Mouse (Mus musculus) bone marrow macrophage, adult 2 months (primary cell): Measurements from ENCODE around the gene Ezh1. TPM values are rescaled to one million over a fixed set of nuclear protein-coding genes. Genes with fewer than 3 reads are reported as not detected.

ENCODE experiments used
- H3K27ac ChIP-seq: 2 replicates; pipeline ENCODE4 v1.5.1; 2012; ENCODE audit warnings: low read depth, low read length; ENCODE audit not compliant: insufficient read depth
- H3K4me1 ChIP-seq: 2 replicates; pipeline ENCODE4 v1.6.1; 2012; ENCODE audit warnings: low read length; ENCODE audit not compliant: control insufficient read depth, insufficient read depth
- H3K4me3 ChIP-seq: 2 replicates; pipeline ENCODE4 v1.5.1; 2012; ENCODE audit warnings: mild to moderate bottlenecking, low read length, moderate library complexity; ENCODE audit not compliant: insufficient read depth
- CTCF ChIP-seq: IDR thresholded peaks from 2 replicates; pipeline ENCODE4 v1.5.1; 2012; ENCODE audit warnings: low read depth, mild to moderate bottlenecking, low read length, moderate library complexity
- POLR2A ChIP-seq: IDR thresholded peaks from 2 replicates; pipeline ENCODE4 v1.6.1; 2012; ENCODE audit warnings: mild to moderate bottlenecking, low read depth, low read length, borderline replicate concordance
- polyA plus RNA-seq: library from polyadenylated mRNA; stranded (reverse); fragments of >200 nt; gene quantifications from 2 replicates; pipeline ENCODE4 v1.2.4, GENCODE M21; 2012; ENCODE audit not compliant: missing spikeins, insufficient read depth, insufficient read length

Ezh1 gene
- polyA plus RNA-seq, 1 experiment: 52.5 TPM

- Histone ChIP-seq H3K4me3 (no peak overlapping the region), H3K27ac (no peak overlapping the region), H3K4me1 (peaks cover 9% of the 10 kb centered on the region)
- no peak for TF ChIP-seq POLR2A
- no peak for TF ChIP-seq CTCF
Observed at GRCm38 (mm10) chr11:101216936-101217335, 9.3 kb downstream of the Ezh1 start.

- Histone ChIP-seq H3K4me3 (no peak overlapping the region), H3K27ac (no peak overlapping the region), H3K4me1 (no peaks in the 10 kb centered on the region)
- TF ChIP-seq POLR2A (no peak), CTCF (no peak)
Observed at GRCm38 (mm10) chr11:101211970-101212369, 14.3 kb downstream of the Ezh1 start.

DNA sequence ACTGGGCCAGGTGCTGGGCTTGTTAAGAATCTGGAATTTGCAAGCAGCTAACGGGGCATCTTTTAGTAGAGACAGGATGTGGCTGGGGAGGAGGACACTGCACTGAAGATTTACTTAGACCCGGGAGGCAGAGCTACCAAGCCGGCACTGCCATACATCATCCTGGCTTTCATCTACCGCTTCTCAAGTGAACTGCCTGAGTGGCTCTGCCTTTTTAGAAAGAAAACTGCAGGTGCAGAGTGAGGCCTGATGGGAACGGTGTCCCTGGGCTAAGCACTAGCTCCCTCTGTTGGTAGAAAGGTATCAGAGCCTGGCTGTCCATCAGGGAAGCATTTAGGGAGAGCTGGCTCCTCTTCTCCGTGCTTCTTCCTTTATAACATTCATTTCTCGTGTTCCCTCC is 25.3 kb downstream of the Ezh1 start:
- H3K4me3 ChIP-seq: no peak overlapping the region
- H3K4me1 ChIP-seq: no peaks in the 10 kb centered on the region
- H3K27ac ChIP-seq: no peak overlapping the region
- TF ChIP-seq POLR2A (no peak), CTCF (peak; percentile 44)

DNA sequence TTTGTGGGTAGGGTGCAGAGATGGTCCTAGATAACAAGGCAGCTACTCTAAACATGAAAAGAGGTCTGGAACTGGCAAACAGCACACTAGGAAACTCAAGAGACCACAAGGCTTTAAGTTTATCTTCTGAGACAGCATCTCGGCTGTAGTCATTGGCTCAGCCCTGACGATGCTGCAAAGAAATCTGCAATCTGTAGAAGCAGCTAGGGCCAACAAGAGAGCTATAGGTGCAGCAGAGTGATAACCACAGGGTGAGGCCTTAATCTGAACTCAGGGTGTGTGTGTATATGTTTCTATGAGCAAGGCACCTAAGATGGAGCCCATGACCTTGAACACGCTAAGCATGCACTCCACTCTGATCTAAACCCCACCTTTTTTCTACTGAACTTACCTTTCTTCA is 26.7 kb downstream of the Ezh1 start:
- H3K27ac ChIP-seq: no peak overlapping the region
- no peaks in the 10 kb centered on the region for H3K4me1 ChIP-seq
- H3K4me3 ChIP-seq: no peak overlapping the region
- no peak for TF ChIP-seq POLR2A
- TF ChIP-seq CTCF: no peak

- Histone ChIP-seq H3K4me1 (no peaks in the 10 kb centered on the region), H3K4me3 (no peak overlapping the region), H3K27ac (no peak overlapping the region)
- TF ChIP-seq CTCF (no peak), POLR2A (no peak)
Observed at GRCm38 (mm10) chr11:101196175-101196574, 30.1 kb downstream of the Ezh1 start.

- H3K4me1 ChIP-seq: no peaks in the 10 kb centered on the region
- TF ChIP-seq POLR2A (no peak), CTCF (no peak)
- no peak overlapping the region for H3K27ac ChIP-seq
- no peak overlapping the region for H3K4me3 ChIP-seq
Observed at GRCm38 (mm10) chr11:101195571-101195970, 30.7 kb downstream of the Ezh1 start.

DNA sequence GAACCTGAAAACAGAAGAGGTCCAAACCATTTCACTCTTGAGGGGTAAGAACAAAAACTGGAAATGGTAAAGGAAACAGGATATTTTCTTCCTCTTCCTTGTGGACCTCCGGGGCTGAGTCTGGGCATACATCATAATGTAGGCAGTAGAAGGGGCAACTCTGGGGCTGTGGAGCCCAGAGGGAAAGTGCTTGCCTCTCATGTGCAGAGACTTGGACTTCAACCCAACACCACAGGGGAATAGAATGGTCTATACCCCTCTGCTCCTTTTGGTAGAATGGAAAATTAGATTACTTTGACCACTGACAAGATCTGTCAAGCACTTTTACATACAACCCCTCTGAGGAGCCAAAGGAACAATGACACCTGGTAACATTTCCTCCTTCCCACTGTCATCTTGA is 31.2 kb downstream of the Ezh1 start:
- TF ChIP-seq POLR2A: no peak
- TF ChIP-seq CTCF: no peak
- H3K27ac ChIP-seq: no peak overlapping the region
- H3K4me3 ChIP-seq: no peak overlapping the region
- H3K4me1 ChIP-seq: peaks cover 2% of the 10 kb centered on the region; the same call in 1 of the 2 replicates

DNA sequence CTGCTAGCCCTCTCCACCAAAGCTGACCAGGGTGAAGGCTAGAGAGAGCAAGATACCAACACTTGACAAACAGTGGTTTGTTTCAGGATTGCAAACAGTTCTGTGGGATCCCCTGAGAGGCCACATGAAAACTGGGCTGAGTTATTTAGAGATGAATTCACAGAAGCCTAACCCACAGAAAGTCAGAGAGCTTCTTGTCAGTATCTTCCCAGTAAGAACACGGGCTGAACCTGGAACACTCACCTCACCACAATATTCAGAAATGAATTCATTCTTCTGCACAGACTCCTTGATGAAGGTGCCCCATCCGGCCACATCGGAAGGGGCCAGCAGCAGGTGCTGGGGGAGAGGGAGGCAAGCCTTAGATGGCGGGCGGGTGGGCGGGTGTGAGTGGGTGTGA is 31.6 kb downstream of the Ezh1 start:
- no peak for TF ChIP-seq CTCF
- H3K4me3 ChIP-seq: no peak overlapping the region
- no peak overlapping the region for H3K27ac ChIP-seq
- H3K4me1 ChIP-seq: peaks cover 6% of the 10 kb centered on the region; the same call in 1 of the 2 replicates

DNA sequence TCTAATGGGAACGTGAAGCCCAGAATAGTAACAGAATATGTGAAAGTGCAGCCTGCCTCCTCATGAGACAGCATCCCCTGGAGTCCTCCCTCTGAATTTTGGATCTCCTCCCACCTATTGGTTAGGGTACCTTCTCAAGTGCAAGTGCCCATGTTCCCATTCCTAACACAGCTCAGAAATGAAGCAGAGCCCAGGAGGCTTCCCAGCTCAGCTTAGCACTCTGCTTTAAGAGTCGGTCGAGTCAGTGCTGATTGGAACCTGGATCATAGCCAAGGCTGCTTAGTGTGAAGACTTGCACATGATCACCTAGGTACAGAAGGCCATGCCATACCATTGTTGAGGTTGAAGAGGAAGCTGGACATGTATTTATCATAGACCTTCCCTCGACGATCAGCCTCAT is 32.1 kb downstream of the Ezh1 start:
- Histone ChIP-seq H3K4me1 (peaks cover 6% of the 10 kb centered on the region; the same call in 1 of the 2 replicates), H3K4me3 (no peak overlapping the region), H3K27ac (no peak overlapping the region)
- TF ChIP-seq CTCF (no peak), POLR2A (no peak)

- H3K27ac ChIP-seq: no peak overlapping the region
- TF ChIP-seq POLR2A (no peak), CTCF (no peak)
- peaks cover 6% of the 10 kb centered on the region; the same call in 1 of the 2 replicates for H3K4me1 ChIP-seq
- H3K4me3 ChIP-seq: no peak overlapping the region
Observed at GRCm38 (mm10) chr11:101193076-101193475, 33.2 kb downstream of the Ezh1 start.

DNA sequence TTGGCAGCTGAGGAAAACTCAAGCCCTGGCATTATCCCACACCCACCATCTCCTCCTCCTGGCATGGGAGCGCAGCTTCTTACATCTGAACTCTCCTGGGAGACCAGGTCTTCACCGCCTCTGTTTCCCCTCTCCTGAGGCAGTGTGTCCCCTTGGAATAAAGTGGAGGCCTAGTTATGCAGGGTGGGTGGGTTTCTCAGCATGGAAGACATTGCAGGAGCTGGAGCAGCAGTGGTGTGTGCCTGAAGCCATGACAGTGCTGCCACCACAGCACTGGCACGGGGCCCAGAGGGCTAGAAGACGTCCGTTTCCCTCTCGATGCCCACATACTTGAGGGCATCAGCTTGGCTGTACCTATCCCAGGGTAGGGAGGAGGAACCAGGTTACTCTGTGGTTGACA is 33.6 kb downstream of the Ezh1 start:
- peaks cover 6% of the 10 kb centered on the region; the same call in 1 of the 2 replicates for H3K4me1 ChIP-seq
- TF ChIP-seq POLR2A (no peak), CTCF (no peak)
- no peak overlapping the region for H3K27ac ChIP-seq
- no peak overlapping the region for H3K4me3 ChIP-seq
